Mouse (Mus musculus): ENCODE measurements around the gene Disp3. TPM values are rescaled to one million over a fixed set of nuclear protein-coding genes. Genes with fewer than 3 reads are reported as not detected.

Disp3 gene
- total RNA-seq, 4 experiments from 2014 or later, result 0.10 to 0.11 TPM; not detected in 2

DNA sequence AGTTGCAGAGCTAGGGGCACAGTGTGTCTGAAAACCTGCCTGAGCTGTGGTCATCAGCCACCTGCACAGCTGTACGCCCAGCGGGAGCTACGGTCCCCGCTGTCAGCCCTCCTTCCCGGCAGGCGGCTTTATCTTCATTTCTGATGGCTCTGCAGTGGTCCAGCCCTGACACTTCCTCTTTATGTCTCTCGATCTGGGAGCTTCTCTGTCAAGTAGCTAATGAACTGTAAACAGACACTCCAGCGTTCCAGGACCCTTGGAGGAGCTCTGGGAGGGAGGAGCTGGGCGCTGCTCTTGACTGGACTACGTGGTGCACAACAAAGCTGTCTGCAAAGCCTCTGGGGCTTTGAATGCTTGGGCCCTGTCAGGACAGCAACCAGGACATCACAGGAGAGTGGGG, 67.1 kb downstream of the Disp3 start:
- no peak for DNase-seq (ENCODE audit: low spot score in 2 of 2)

DNA sequence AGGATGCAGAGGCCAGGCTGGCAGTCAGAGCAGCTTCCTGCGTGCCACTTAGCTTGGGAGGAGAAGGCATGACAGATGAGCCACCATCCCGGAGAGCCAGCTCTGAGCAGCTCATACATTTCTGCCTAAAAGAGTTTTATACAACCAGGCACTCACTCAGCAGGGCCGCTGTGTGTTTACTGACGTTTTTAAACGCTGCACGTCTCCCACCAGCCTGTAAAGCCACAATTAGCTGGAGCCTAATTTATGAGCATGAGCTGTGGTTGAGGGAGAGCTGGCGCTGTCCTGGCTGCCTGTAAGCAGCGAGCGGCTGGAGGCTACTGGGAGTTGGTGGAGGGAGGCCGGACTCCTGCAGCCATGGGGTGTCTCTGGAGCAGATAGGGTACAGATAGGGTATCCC, 69.5 kb downstream of the Disp3 start:
- no peak for DNase-seq (ENCODE audit: low spot score in 2 of 2)

DNA sequence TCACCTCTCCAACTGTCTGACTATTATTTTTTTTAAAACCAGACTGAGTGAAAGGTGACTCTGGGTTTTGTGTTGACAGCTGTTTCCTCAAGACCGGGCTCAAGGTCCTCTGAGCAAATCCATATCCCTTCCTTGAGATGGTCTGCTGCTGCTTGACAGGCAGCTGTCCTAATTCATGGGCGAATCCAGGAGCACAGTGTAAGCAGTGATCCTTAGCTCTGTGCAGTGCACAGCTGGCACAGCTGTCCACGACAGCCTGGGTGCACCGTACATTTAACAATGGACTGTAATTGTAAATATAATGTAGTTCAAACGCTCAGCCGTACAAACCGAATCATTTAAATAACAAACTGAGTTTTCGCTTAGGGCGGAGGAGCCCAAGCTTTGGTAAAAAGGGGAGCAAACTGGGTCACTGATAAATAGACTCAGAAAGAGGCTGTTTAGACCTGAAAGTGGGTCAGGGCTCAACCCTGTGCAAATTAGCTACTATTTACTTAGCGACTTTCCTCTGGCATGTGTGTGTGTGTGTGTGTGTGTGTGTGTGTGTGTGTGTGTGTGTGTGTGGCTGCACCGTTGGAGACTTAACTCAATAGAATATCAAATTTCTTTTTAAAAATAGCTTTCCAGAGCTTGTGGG, 72.4 kb downstream of the Disp3 start:
- no peak for DNase-seq (ENCODE audit: low spot score in 2 of 2)

DNA sequence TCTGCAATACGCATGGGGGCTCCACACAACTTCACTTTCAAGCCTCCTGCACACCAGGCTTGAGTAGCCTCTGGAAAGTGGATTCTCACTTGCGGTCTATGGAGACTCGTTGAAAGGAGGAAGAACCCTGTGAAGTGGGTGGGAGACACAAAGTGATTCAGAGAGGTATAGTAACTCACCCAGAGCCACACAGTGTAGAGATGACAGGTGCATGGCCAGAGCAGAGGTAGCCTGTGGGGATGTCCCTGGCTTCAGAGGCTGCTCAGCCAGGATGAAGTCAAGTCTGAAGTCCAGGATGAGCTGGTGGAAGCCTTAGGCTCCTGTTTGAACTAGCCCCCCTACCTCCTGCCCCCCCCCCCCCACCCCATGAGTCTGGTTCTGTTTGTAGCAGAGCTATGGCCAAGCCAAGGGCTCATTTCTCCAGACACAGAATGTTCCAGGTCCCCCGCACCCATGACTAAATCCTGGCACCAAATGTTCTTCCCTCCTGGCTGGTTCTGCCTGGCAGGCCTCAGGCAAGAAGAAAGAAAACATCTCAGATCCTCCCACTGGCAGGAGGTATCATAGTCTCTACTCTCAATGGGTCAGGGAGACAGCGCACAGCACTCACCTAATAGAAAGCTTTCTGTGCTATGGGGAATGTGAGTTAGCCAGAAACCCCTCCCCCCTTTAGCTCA, 73.2 kb downstream of the Disp3 start:
- DNase-seq (ENCODE audit: low spot score in 2 of 2), result no peak

DNA sequence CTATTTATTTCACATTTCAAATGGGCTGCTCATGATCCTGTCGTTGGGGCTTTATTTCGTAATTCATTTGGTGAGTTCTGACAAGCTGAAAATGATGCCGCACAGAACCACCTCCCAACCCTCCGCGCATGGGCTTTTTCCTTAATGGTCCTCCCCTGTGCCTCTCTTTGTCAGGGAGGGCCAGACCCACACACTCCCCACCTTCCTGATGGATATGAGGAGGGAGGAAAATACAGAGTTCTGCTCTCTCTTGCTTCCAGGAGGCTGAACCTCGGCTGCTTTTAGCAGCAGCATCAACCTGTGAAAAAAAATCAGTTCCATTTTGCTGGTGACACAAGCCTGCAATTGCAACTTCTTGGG, 82.9 kb downstream of the Disp3 start:
- DNase-seq (ENCODE audit: low spot score in 2 of 2), result no peak

DNA sequence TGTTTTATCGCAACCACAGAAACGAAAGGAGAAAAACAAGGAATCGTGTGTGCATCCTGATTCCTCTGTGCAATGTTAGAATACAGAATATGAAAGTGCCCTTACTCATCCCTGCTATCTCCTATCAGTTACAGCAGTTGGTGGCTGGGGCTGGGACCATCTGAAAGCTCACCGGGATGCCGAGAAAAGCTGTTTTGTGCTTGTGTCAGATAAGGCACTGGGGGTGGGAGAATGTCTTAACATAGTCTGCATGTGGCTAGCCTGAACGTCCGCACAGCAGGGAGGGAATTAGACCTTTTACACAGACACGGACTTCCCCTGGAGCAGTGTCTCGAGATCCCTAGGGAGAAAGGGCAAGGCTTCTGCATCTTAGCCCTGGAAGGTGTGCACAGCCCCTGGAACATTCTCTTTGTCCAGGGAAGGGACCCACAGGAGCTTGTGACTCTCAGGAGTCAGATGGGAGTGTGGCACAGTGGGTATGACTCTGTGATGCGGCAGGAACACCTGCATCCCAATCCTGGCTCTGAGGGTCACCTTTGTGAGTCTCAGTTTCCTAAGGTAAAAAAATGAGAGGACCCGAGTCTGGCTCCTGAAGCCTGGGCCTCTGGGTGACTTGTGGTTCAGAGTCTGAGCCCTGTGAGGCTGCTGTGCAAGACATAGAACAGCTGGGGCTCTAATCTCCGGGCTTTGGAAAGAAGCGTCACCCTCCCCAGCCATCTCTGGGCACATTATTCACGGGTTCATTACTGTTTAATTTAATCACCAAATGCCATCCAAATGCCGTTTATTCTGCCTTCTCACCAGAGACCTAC, 83.5 kb downstream of the Disp3 start:
- no peak for DNase-seq (ENCODE audit: low spot score in 2 of 2)

DNA sequence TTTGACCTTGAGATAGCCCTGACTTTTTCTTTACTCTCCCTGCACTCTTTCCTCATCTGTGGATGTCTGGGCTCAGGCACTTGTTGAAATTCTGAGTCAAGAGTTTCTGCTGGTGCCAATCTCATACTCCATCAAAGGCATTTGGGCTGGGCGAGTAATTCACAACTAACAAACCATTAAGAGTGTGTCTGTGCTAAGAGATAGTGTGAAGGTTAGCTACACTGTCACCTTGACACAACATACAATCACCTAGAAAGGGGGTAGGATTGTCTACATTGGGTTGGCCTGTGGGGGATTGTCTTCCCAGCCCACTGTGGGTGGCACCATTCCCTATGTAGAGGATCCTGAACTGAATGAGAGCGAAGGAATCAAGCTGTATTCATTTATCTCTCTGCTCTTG, 84.2 kb downstream of the Disp3 start:
- DNase-seq (ENCODE audit: low spot score in 2 of 2), result no peak

DNA sequence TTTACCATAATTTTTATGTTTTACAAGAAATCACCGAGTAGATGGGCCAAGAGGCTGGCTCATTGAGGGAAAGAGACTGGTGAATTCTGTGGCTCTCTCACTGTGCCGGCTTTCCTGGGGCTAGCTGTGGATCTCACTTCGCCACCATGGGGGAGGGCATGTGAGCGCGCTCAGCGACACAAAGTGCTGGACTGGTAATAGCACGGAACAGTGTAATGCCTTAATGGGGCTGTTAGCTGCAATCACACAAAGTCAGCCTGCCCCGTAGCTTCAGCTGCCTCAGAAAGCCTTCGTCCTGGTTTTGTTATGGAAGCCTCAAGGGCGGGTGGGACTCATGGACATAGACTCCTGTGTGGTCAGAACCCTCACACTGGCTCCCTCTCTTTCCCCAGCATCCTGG, 89.0 kb downstream of the Disp3 start:
- no peak for DNase-seq (ENCODE audit: low spot score in 2 of 2)

DNA sequence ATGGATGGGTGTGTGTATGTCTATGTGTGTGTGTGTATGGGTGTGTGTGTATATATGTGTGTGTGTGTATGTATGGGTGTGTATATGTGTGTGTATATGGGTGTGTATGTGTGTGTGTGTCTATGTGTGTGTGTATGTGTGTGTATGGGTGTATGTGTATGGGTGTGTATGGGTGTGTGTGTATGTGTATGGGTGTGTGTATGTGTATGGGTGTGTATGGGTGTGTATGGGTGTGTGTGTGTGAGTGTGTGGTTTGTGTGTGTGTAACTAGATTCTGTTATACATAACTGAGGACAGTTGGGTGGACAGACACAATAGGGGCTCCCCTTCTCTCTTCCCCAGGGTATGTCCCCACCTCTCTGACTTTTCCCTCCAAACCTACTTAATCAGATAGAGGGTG, 93.4 kb downstream of the Disp3 start:
- DNase-seq (ENCODE audit: low spot score in 2 of 2), result no peak

DNA sequence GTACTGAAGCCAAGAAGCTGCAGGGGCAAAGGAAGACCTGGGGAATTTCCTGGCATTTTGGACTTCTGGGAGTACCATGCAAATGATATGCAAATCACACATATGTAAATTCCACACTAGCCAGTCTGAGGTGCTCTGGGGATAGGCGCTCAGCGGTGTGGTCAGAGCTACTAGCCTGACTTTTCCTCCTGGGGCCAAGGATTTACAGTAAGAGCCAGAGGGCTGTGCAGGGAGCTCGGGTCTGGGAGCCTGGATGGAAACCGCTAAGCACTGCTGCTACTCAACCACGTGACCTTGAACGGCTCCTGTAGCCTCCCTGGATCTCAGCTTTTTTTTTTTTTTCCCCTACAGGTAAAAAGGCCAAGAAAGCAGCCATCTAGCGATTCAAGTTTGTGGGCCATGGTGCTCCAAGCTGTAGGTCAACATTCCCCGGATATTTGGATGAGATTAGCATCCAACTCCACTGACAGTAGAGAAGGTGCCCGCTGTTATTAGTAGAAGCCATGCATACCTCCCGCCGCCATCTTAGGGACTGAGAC, 95.0 kb downstream of the Disp3 start:
- no peak for DNase-seq (ENCODE audit: low spot score in 2 of 2)

Other genes starting within 250 kb of the Disp3 start
- gene Clcn6, start 249.1 kb downstream of the Disp3 start, total RNA-seq (2022), result 1 to 10 TPM; 4.1 to 5.3 (median 4.7) TPM
- gene Mthfr, start 248.9 kb downstream of the Disp3 start, total RNA-seq (2022), result 1 to 10 TPM; 4.8 to 7.0 (median 6.3) TPM
- 10 to 100 TPM; 11.8 to 15.2 (median 13.8) TPM for gene Agtrap, start 199.9 kb downstream of the Disp3 start, total RNA-seq (2022)
- gene Mad2l2, start 157.6 kb downstream of the Disp3 start, total RNA-seq (2022), result 10 to 100 TPM; 11.6 to 19.1 (median 15.1) TPM
- gene Draxin, start 157.3 kb downstream of the Disp3 start, total RNA-seq (2022), result not detected
- gene Fbxo6, start 135.8 kb downstream of the Disp3 start, total RNA-seq (2022), result 10 to 100 TPM; 44.3 to 53.2 (median 47.5) TPM
- gene Fbxo44, start 127.5 kb downstream of the Disp3 start, total RNA-seq (2022), result 10 to 100 TPM in 1 of 4 experiments, 1 to 10 TPM in 3; 7.3 to 11.0 (median 8.3) TPM
- gene Fbxo2, start 127.3 kb downstream of the Disp3 start, total RNA-seq (2022), result under 1 TPM in 3 of 4 experiments, not detected in 1; 0.36 to 0.67 (median 0.48) TPM
- gene Ubiad1, start 156.8 kb upstream of the Disp3 start, total RNA-seq (2022), result 10 to 100 TPM in 1 of 4 experiments, 1 to 10 TPM in 3; 8.4 to 17.1 (median 9.5) TPM
- gene Mtor, start 160.6 kb upstream of the Disp3 start, total RNA-seq (2022), result 10 to 100 TPM; 32.2 to 37.8 (median 34.9) TPM
- 10 to 100 TPM in 2 of 4 experiments, 1 to 10 TPM in 2; 5.3 to 49.1 (median 25.5) TPM for gene Angptl7, start 212.5 kb upstream of the Disp3 start, total RNA-seq (2022)